Mouse (Mus musculus): ENCODE measurements around the gene Carnmt1.

DNA sequence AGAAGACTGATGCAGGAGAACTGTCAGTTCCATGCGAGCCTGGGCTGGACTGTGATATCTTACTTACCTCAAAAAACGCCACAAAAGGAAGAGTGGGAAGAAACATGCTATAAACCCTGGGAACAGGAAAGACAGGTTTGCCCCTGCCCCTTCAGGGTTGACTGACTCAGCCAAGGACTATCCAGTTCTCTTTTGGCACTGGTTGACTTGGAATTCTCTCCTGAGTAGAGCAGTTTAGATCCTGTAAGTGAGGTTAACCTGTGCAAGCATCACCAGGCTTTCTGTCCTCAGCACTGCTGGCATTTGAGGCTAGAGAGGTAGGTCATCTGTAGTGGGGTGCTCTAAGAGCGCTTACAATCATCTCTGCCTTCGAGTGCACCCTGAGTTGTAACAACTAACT, 12.1 kb upstream of the Carnmt1 start:
- TF ChIP-seq CTCF (IDR thresholded peaks at IDR 0.05; ENCODE audit: borderline replicate concordance, extremely low read depth, insufficient read depth, insufficient read length) (no peak), POLR2A (IDR thresholded peaks at IDR 0.05; ENCODE audit: borderline replicate concordance, extremely low read depth, insufficient read depth, insufficient read length, poor library complexity, severe bottlenecking) (no peak)
